Mouse (Mus musculus) hindbrain, embryonic 15.5 days (tissue): ENCODE measurements at regions not wholly inside any gene's neighbourhood (a gene's known extent, or its start where the extent isn't known, plus 50 kb on each side); places are given as distances from the start of the nearest gene placed in this dataset.
A peak's percentile ranks its signal among the peaks of the same experiment; 100 is the strongest.

ENCODE experiments used
- ATAC-seq: fragments of 200-750 bp; cut with Nextera tagmentation; 2 replicates; pipeline ENCODE4 v1.8.0; 2017; ENCODE audit warnings: low read depth, moderate number of reproducible peaks, moderate TSS enrichment; ENCODE audit not compliant: low FRiP score
- H3K27ac ChIP-seq: fragments of 300-500 bp; sonication (generic); replicated peaks from 2 replicates; pipeline ENCODE4 v1.5.1; 2015; ENCODE audit warnings: mild to moderate bottlenecking, inconsistent platforms
- H3K27me3 ChIP-seq: fragments of 300-500 bp; sonication (generic); 2 replicates; pipeline ENCODE4 v1.6.1; 2015; ENCODE audit warnings: control low read depth, inconsistent platforms
- H3K36me3 ChIP-seq: fragments of 300-500 bp; sonication (generic); 2 replicates; pipeline ENCODE4 v1.6.1; 2015; ENCODE audit warnings: control low read depth, inconsistent platforms
- H3K4me1 ChIP-seq: fragments of 300-500 bp; sonication (generic); replicated peaks from 2 replicates; pipeline ENCODE4 v1.6.1; 2015; ENCODE audit warnings: control low read depth, inconsistent platforms
- H3K4me2 ChIP-seq: fragments of 300-500 bp; sonication (generic); 2 replicates; pipeline ENCODE4 v1.6.1; 2015; ENCODE audit warnings: moderate library complexity, mild to moderate bottlenecking, inconsistent platforms
- H3K4me3 ChIP-seq: fragments of 300-500 bp; sonication (generic); 2 replicates; pipeline ENCODE4 v1.5.1; 2015; ENCODE audit warnings: mild to moderate bottlenecking, inconsistent platforms
- H3K9ac ChIP-seq: fragments of 300-500 bp; sonication (generic); 2 replicates; pipeline ENCODE4 v1.6.1; 2015; ENCODE audit warnings: inconsistent platforms
- H3K9me3 ChIP-seq: fragments of 300-500 bp; sonication (generic); 2 replicates; pipeline ENCODE4 v1.6.1; 2016; ENCODE audit warnings: control low read depth, inconsistent platforms
- WGBS: fragments of 180-500 bp; shearing (Covaris S2); methylation state at CpG from one replicate; pipeline ENCODE4 v1.1.7; 2015; 5-methylcytosine and 5-hydroxymethylcytosine counted together

DNA sequence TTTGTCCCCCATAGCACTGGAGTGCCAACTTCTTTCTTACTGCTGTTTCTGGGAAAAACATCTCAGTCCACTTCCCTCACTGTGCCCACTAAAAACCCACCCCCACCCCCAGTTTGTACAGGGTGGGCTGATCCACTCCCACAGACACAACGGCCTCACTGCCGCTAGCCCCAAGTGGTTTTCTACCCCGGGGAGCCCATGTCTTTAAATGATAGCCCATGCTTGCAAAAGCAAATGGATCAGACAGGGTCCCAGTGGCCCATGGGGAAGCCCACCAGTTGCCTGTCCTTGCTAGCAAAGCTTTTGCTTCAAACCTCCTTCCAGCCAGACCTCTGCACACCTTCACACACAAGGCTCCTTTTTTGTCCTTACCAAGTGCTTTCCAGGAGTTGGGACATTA lies 257.0 kb upstream of the Rnaseh2b start:
- no peak for ATAC-seq
- H3K36me3 ChIP-seq, result no peaks in the 10 kb centered on the region
- no peaks in the 10 kb centered on the region for H3K4me1 ChIP-seq
- no peak overlapping the region for H3K4me2 ChIP-seq
- H3K9me3 ChIP-seq, result no peaks in the 10 kb centered on the region
- no peak overlapping the region for H3K27ac ChIP-seq
- no peak overlapping the region for H3K9ac ChIP-seq
- H3K4me3 ChIP-seq, result no peak overlapping the region
- 96% methylated on average over 3 of the region's 3 CpGs for WGBS
- no peaks in the 10 kb centered on the region for H3K27me3 ChIP-seq

DNA sequence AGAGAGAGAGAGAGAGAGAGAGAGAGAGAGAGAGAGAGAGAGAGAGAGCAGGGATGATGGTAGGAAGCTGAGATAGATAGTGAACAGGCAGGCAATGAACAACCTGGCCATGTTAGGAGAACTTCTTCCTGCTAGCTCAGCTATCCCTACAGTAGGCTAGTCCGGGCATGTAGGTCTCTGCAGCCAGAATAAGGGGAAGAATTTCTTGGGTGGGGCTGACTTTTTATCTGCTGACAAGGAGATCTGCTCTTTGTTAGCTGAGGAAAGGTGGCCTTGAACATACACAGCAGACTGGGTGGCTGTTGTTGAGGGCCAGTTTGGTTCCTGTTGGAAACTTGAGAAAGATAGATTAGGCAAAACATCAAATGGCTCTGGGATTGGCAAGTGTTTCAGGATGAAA lies 254.9 kb upstream of the Rnaseh2b start:
- H3K4me3 ChIP-seq, result no peak overlapping the region
- no peaks in the 10 kb centered on the region; the same call in 1 of the 2 replicates for H3K4me1 ChIP-seq
- no peaks in the 10 kb centered on the region for H3K27me3 ChIP-seq
- H3K9me3 ChIP-seq, result no peaks in the 10 kb centered on the region
- H3K36me3 ChIP-seq, result no peaks in the 10 kb centered on the region
- H3K9ac ChIP-seq, result no peak overlapping the region
- 79% methylated on average over 1 of the region's 1 CpGs for WGBS
- H3K27ac ChIP-seq, result no peak overlapping the region
- no peak overlapping the region for H3K4me2 ChIP-seq
- no peak for ATAC-seq

DNA sequence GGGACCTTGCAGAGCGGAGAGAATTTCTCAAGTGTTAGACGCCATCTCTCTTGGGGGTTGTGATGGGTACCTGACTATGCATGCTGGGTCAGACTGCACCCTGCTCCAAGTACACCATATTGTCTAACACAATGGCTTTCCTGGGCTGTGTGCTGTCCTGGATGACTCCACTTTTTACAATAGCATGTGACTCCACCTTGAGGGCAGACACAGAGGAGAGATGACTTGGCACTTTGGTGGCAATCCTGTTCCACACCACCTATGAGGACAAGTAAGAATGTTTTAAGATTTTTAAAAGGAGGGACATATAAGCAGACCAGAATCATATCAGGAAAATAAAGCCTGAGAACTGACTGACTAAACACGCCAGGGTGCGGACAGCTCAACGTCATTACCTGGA lies 254.5 kb upstream of the Rnaseh2b start:
- no peak overlapping the region for H3K4me3 ChIP-seq
- no peak overlapping the region for H3K27ac ChIP-seq
- H3K4me1 ChIP-seq, result no peaks in the 10 kb centered on the region; the same call in 1 of the 2 replicates
- H3K4me2 ChIP-seq, result no peak overlapping the region
- H3K9ac ChIP-seq, result no peak overlapping the region
- H3K36me3 ChIP-seq, result no peaks in the 10 kb centered on the region
- no peak for ATAC-seq
- no peaks in the 10 kb centered on the region for H3K9me3 ChIP-seq
- WGBS, result 93% methylated on average over 5 of the region's 5 CpGs
- no peaks in the 10 kb centered on the region for H3K27me3 ChIP-seq

DNA sequence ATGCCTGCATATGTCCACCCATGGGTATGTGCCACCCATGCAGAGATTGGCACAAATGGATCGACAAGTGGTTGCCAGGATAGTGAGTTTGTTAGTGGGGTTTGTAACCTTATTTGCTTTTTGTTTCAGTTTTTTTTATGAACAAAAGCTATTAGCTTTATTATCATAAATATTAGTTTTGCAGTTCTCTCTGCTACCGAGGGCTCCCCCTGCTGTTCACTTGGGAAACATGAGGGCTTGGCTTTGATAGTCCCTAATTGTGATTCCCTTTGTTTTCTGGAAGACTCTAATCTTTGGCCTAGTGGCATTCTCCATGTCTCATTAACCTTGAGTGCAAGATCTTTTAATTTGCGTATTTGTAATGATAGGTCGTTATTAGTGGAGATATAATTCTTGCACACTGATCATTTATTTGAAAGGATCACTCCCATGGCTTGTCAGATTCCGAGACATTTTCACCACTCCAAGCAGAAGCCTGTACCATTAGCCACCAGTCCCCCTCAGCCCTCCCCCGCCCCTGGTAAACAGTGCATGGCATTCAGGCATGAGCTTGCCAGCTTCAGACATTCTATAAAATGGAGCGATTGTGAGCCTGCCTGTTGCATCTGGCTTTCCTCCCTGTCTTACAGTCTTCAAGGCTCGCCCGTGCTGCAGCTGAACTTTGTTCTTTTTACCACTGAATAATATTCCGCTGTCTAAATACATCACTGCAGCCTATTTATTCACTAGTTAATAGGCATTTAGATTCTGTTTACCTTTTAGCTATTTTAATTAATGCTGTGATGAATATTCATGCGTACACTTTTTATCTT lies 249.9 kb upstream of the Rnaseh2b start:
- Histone ChIP-seq H3K9me3 (no peaks in the 10 kb centered on the region), H3K27me3 (no peaks in the 10 kb centered on the region), H3K27ac (no peak overlapping the region), H3K4me1 (no peaks in the 10 kb centered on the region; the same call in 1 of the 2 replicates), H3K9ac (no peak overlapping the region), H3K4me3 (no peak overlapping the region), H3K4me2 (no peak overlapping the region), H3K36me3 (no peaks in the 10 kb centered on the region)
- 47% methylated on average over 11 of the region's 11 CpGs for WGBS
- peak; percentile 51; the same call in 1 of the 2 replicates for ATAC-seq

DNA sequence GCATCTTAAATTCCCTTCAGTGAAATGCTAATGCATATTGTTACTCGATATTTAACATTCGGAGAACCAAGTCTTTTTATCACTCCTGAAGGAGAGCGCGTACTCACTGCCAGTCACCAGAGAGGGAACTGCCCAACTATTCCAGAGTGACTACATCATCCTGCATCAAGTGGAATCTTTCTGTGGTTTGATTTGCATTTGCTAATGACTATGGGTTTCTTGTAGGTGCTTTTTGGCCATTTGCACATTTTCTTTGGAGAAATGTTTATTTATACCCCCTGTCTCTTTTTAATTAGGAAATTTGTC lies 249.3 kb upstream of the Rnaseh2b start:
- Histone ChIP-seq H3K4me2 (no peak overlapping the region), H3K4me3 (no peak overlapping the region), H3K9ac (no peak overlapping the region), H3K27ac (no peak overlapping the region), H3K36me3 (no peaks in the 10 kb centered on the region), H3K9me3 (no peaks in the 10 kb centered on the region), H3K4me1 (no peaks in the 10 kb centered on the region; the same call in 1 of the 2 replicates), H3K27me3 (no peaks in the 10 kb centered on the region)
- ATAC-seq, result no peak
- 53% methylated on average over 4 of the region's 4 CpGs for WGBS

DNA sequence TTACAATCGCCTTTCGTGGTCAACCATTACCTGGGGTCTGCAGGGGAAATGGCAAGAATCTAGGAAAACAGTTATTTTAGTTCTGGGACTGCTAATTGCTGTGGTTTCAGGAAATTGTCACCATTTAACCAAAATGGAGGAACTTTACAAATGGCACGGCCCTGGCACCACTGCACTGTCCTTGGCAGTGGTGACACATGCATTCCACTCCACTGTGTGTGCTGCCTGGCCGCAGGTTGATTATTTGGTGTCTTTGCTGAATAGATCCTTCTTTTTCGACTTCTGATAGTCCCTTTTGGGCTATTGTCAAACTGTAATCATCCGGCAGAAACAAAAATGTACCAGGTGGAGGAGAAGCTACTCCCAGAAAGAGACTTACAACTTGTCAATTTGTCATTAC lies 241.4 kb upstream of the Rnaseh2b start:
- Histone ChIP-seq H3K4me3 (no peak overlapping the region), H3K27me3 (no peaks in the 10 kb centered on the region), H3K9ac (no peak overlapping the region), H3K27ac (no peak overlapping the region), H3K36me3 (no peaks in the 10 kb centered on the region), H3K9me3 (no peaks in the 10 kb centered on the region), H3K4me2 (no peak overlapping the region), H3K4me1 (no peaks in the 10 kb centered on the region)
- no peak for ATAC-seq
- WGBS, result 94% methylated on average over 6 of the region's 6 CpGs

DNA sequence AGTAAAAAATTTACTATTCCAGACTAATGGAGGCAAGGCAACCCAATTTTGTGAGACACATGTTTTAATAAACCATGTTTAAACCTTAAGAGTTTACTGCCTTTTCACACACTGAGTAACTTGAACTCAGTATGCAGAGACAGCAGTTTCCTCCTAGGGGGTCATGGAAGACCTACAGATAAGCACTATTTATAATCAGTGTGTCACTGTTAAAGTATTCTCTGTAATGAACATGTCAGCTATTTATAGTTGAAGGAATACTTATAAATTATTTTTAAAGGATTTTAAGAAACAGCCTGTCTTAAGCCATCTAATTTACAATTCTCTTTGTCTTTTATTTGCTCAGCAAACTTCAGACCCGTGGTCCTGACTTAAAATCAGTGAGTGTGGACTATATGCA lies 240.5 kb upstream of the Rnaseh2b start:
- ATAC-seq, result no peak
- no peaks in the 10 kb centered on the region for H3K27me3 ChIP-seq
- no peak overlapping the region for H3K9ac ChIP-seq
- no peak overlapping the region for H3K4me2 ChIP-seq
- H3K9me3 ChIP-seq, result no peaks in the 10 kb centered on the region
- no peaks in the 10 kb centered on the region for H3K36me3 ChIP-seq
- WGBS, result 53% methylated on average over 1 of the region's 1 CpGs
- H3K4me1 ChIP-seq, result no peaks in the 10 kb centered on the region
- H3K4me3 ChIP-seq, result no peak overlapping the region
- no peak overlapping the region for H3K27ac ChIP-seq

DNA sequence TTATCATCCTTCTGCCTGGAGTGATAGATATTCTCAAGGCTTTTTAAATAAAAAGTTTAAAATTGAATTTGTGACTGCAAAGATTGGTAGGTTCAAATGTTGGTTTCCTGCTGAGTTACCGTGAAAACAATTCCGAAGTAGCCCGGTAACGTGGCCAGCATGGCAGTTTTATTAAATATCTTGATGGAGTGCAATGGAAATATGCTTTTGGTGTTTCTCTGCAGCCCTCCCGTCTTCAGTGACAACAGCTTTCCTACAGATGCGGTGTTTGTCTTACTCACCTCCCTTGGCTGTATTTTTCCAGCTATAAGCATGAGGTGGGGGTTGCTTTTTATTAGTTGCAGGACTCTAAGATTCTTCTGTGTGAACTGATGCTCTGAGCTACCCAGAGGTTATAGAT lies 239.4 kb upstream of the Rnaseh2b start:
- no peak overlapping the region for H3K4me2 ChIP-seq
- H3K27ac ChIP-seq, result no peak overlapping the region
- H3K9me3 ChIP-seq, result no peaks in the 10 kb centered on the region
- 72% methylated on average over 6 of the region's 6 CpGs for WGBS
- no peaks in the 10 kb centered on the region for H3K36me3 ChIP-seq
- ATAC-seq, result no peak
- H3K9ac ChIP-seq, result no peak overlapping the region
- no peaks in the 10 kb centered on the region for H3K4me1 ChIP-seq
- no peaks in the 10 kb centered on the region for H3K27me3 ChIP-seq
- no peak overlapping the region for H3K4me3 ChIP-seq

DNA sequence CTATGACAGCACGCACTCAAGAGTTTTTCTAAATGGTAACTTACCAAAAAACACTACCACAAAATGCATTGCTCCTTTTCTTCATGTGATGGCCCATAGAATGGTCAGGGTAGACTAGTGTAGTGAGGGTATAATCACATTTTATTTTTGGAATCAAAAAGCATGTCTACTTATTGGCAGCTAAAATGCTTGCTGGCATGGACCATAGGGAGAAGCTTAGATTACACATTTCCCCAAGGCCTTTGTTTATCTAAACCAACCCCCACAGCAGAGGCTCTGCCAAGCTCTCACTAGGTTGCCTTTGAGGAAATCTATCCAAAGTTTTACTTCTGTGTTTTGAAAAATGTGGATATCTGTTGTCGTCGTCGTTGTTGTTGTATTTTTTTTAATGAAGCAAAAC lies 235.3 kb upstream of the Rnaseh2b start:
- WGBS, result 78% methylated on average over 4 of the region's 4 CpGs
- H3K9ac ChIP-seq, result no peak overlapping the region
- ATAC-seq, result no peak

DNA sequence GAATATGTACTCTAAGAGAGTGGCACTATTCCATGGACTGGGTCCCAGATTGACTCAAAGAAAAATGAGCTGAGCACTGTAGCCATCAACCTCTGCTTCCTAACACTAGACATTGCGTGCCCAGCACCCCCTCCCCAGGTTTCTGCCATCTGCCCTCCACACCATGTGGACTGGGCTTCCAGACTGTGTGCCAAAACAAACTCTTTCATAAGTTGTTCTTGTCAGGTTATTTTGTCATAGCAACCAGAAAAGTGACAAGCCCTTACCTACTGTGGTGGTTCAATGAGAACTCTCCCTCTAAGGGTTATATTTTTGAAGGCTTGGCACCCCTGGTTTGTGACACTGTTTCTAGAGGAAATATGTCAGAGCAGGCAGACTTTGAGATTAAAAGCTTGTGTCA lies 234.3 kb upstream of the Rnaseh2b start:
- Histone ChIP-seq H3K4me3 (no peak overlapping the region), H3K27ac (no peak overlapping the region), H3K9ac (no peak overlapping the region), H3K9me3 (no peaks in the 10 kb centered on the region), H3K4me2 (no peak overlapping the region), H3K36me3 (no peaks in the 10 kb centered on the region), H3K4me1 (no peaks in the 10 kb centered on the region), H3K27me3 (no peaks in the 10 kb centered on the region)
- 93% methylated on average over 1 of the region's 1 CpGs for WGBS
- no peak for ATAC-seq

More for the DNA sequence above, 235.3 kb upstream of the Rnaseh2b start:
- H3K4me1 ChIP-seq, result no peaks in the 10 kb centered on the region
- H3K4me3 ChIP-seq, result no peak overlapping the region
- H3K4me2 ChIP-seq, result no peak overlapping the region
- no peaks in the 10 kb centered on the region for H3K27me3 ChIP-seq
- no peak overlapping the region for H3K27ac ChIP-seq
- no peaks in the 10 kb centered on the region for H3K36me3 ChIP-seq
- H3K9me3 ChIP-seq, result no peaks in the 10 kb centered on the region

DNA sequence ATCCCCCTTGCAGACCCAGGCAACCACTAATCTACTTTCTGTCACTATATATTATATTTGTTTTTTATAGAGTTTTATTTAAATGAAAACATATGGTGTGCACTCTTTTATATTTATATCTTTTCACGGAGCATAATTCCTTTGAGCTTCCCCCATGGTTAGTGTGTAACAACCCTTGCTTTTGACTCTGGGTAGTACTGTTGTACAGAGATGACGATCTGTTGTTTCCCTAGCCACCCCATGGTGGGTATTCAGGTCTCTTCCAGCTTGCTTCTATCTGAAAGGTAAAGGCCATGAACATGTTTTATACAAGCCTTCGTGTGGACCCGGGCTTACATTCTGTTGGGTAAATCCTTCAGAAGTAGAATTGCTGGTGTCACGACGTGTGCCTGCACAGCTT lies 221.2 kb upstream of the Rnaseh2b start:
- Histone ChIP-seq H3K4me3 (no peak overlapping the region), H3K36me3 (no peaks in the 10 kb centered on the region), H3K9ac (no peak overlapping the region), H3K27me3 (no peaks in the 10 kb centered on the region), H3K9me3 (no peaks in the 10 kb centered on the region), H3K4me2 (no peak overlapping the region), H3K27ac (no peak overlapping the region), H3K4me1 (no peaks in the 10 kb centered on the region)
- 88% methylated on average over 6 of the region's 6 CpGs for WGBS
- no peak for ATAC-seq

DNA sequence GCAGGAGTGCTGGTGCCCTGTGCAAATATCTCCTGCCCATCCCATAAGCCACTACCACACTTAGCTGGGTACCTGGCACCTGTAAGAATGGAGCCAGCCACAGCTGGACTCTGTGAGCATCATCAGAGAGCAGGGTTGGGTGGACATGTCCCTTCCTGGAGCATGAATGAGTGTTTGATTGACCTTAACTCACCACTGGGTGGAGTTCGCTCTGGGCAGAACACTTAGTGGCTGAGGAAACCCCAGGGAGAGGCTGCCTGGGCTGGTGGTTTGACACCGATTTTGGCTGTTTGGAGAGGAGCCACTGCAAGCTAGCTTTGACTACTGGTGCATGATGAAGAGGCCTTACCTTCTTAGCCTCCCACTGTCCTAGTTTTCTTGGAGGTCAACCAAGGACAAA lies 208.3 kb upstream of the Rnaseh2b start:
- Histone ChIP-seq H3K27ac (no peak overlapping the region), H3K9ac (no peak overlapping the region), H3K4me1 (no peaks in the 10 kb centered on the region), H3K4me3 (no peak overlapping the region), H3K4me2 (no peak overlapping the region), H3K27me3 (no peaks in the 10 kb centered on the region), H3K9me3 (no peaks in the 10 kb centered on the region), H3K36me3 (no peaks in the 10 kb centered on the region)
- WGBS, result 59% methylated on average over 2 of the region's 2 CpGs
- no peak for ATAC-seq

DNA sequence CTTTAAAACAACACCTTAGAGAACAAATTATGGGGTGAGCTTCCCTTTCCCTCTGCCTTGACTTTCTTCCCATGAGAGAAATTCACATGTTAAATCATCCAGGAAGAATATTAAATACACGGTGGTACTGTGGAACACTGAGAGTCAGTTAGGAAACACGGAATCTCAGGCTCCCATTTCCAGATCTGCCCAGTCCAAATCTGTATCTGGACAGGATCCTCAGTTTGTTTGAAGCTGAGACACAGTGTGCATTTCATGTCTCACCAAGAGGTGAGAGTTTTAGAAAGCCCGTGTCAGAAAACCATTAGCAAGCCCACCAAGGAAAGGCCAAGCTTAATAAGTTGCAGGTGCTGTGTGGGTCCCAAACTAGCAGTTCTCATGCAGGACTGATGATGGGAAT lies 204.2 kb upstream of the Rnaseh2b start:
- no peak for ATAC-seq
- no peaks in the 10 kb centered on the region for H3K36me3 ChIP-seq
- H3K4me1 ChIP-seq, result no peaks in the 10 kb centered on the region
- no peak overlapping the region for H3K4me2 ChIP-seq
- no peaks in the 10 kb centered on the region for H3K27me3 ChIP-seq
- H3K9ac ChIP-seq, result no peak overlapping the region
- H3K4me3 ChIP-seq, result no peak overlapping the region
- WGBS, result 76% methylated on average over 3 of the region's 3 CpGs
- H3K27ac ChIP-seq, result no peak overlapping the region
- no peaks in the 10 kb centered on the region for H3K9me3 ChIP-seq
